ENCODE assay signal across 10 mouse cellular contexts in genomic region chr17:31434825-31435325, GRCm38 (mm10). TPM values are rescaled to one million over a fixed set of nuclear protein-coding genes. Genes with fewer than 3 reads are reported as not detected.
DNase-seq lines count a peak whose midpoint lies in the region; ATAC-seq and TF ChIP-seq lines count a peak whose summit lies in the region.
"Had no signal": no experiment of that assay in that cellular context is flagged by ENCODE, and none has a peak within 500 bp of the region (broad histone marks: within the 10 kb centered on the region; RNA-seq: fewer than 3 reads in every experiment).

No protein-coding gene starts in this region.

- H3K36me3 ChIP-seq in kidney, postnatal 0 days (ENCODE audit: insufficient read depth, low read length) = 0 out of 2 replicates have a peak, but pooled peaks cover under 1% of the 10 kb centered on the region
- peaks cover 7% of the 10 kb centered on the region for H3K36me3 ChIP-seq in embryonic facial prominence, embryonic 12.5 days
- H3K36me3 ChIP-seq in intestine, embryonic 16.5 days (ENCODE audit: control insufficient read depth, insufficient read depth, low read length) = peaks cover 6% of the 10 kb centered on the region; the same call in 1 of the 2 replicates
- H3K36me3 ChIP-seq in small intestine, adult 2 months (ENCODE audit: control insufficient read depth, insufficient read depth, low read length) = peaks cover 11% of the 10 kb centered on the region; the same call in 1 of the 2 replicates

- H3K4me1 ChIP-seq in kidney, postnatal 0 days (replicated peaks; ENCODE audit: insufficient read depth, low read length) = peaks cover 33% of the 10 kb centered on the region
- H3K4me1 ChIP-seq in embryonic facial prominence, embryonic 12.5 days = peaks cover 21% of the 10 kb centered on the region
- peaks cover 36% of the 10 kb centered on the region for H3K4me1 ChIP-seq in intestine, embryonic 16.5 days (ENCODE audit: control insufficient read depth, insufficient read depth, low read length)
- H3K4me1 ChIP-seq in small intestine, adult 2 months (ENCODE audit: control insufficient read depth, insufficient read depth, insufficient read length, low read length) = peaks cover 27% of the 10 kb centered on the region

- no peak for ATAC-seq in kidney, postnatal 0 days (replicated peaks; ENCODE audit: low FRiP score, low read depth)
- no peak for ATAC-seq in embryonic facial prominence, embryonic 12.5 days (ENCODE audit: insufficient number of reproducible peaks, insufficient read depth, low FRiP score, low TSS enrichment)
- no peak for ATAC-seq in intestine, embryonic 16.5 days
- ATAC-seq: inflammation-experienced regulatory T-cells, adult 6 months had no signal

- 0 out of 2 replicates have a peak overlapping the region, but pooled peaks have one; percentile 25 for H3K4me3 ChIP-seq in kidney, postnatal 0 days (replicated peaks; ENCODE audit: low read depth, low read length)
- no peak overlapping the region for H3K4me3 ChIP-seq in embryonic facial prominence, embryonic 12.5 days
- peak overlapping the region; percentile 47 for H3K4me3 ChIP-seq in intestine, embryonic 16.5 days (ENCODE audit: low read length)
- H3K4me3 ChIP-seq in small intestine, adult 2 months (ENCODE audit: low read depth, low read length) = peak overlapping the region; percentile 77

- TF ChIP-seq CTCF in kidney, postnatal 0 days (IDR thresholded peaks at IDR 0.05; ENCODE audit: low read depth) = no peak
- TF ChIP-seq CTCF in small intestine, adult 2 months (IDR thresholded peaks at IDR 0.05; ENCODE audit: extremely low read depth, insufficient read length, insufficient replicate concordance, low read depth, low read length) = no peak

- TF ChIP-seq POLR2A in small intestine, adult 2 months (IDR thresholded peaks at IDR 0.05; ENCODE audit: low read depth, low read length) = no peak

- DNase-seq in kidney, postnatal 0 days (ENCODE audit: low spot score) = peak; percentile 46
- DNase-seq in kidney, postnatal 25 days = no peak
- DNase-seq in cerebellum, adult 9-11 months = no peak
- no peak for DNase-seq in ovary, postnatal 36 days (ENCODE audit: low spot score)
- DNase-seq in spleen, postnatal 10 days (ENCODE audit: low spot score in 2 of 2) = no peak
- DNase-seq: cerebellum, adult 9-10 months had no signal

- H3K9me3 ChIP-seq in kidney, postnatal 0 days (replicated peaks; ENCODE audit: low read length) = no peaks in the 10 kb centered on the region
- no peaks in the 10 kb centered on the region for H3K9me3 ChIP-seq in embryonic facial prominence, embryonic 12.5 days
- no peaks in the 10 kb centered on the region for H3K9me3 ChIP-seq in intestine, embryonic 16.5 days (ENCODE audit: control insufficient read depth, low read length)

- peak overlapping the region; percentile 15; the same call in 1 of the 2 replicates for H3K9ac ChIP-seq in kidney, postnatal 0 days (ENCODE audit: low read depth, low read length)
- H3K9ac ChIP-seq in embryonic facial prominence, embryonic 12.5 days = no peak overlapping the region; the same call in 1 of the 2 replicates
- peak overlapping the region; percentile 71 for H3K9ac ChIP-seq in intestine, embryonic 16.5 days (ENCODE audit: low read depth, low read length)

- no peaks in the 10 kb centered on the region for H3K27me3 ChIP-seq in kidney, postnatal 0 days (ENCODE audit: insufficient read depth, low read length)
- no peaks in the 10 kb centered on the region for H3K27me3 ChIP-seq in embryonic facial prominence, embryonic 12.5 days
- H3K27me3 ChIP-seq in intestine, embryonic 16.5 days (replicated peaks; ENCODE audit: control insufficient read depth, insufficient read depth, low read length) = no peaks in the 10 kb centered on the region
- no peaks in the 10 kb centered on the region for H3K27me3 ChIP-seq in small intestine, adult 2 months (ENCODE audit: control insufficient read depth, insufficient read depth, low read length)

- peak overlapping the region; percentile 81 for H3K27ac ChIP-seq in kidney, postnatal 0 days
- H3K27ac ChIP-seq in embryonic facial prominence, embryonic 12.5 days = peak overlapping the region; percentile 41; the same call in 1 of the 2 replicates
- peak overlapping the region; percentile 90 for H3K27ac ChIP-seq in intestine, embryonic 16.5 days (ENCODE audit: low read length)
- H3K27ac ChIP-seq in small intestine, adult 2 months (ENCODE audit: insufficient read depth, low read depth, low read length) = peak overlapping the region; percentile 95

- WGBS in kidney, postnatal 0 days = 11% methylated on average over 8 of the region's 8 CpGs
- WGBS in embryonic facial prominence, embryonic 12.5 days = 9% methylated on average over 8 of the region's 8 CpGs
- WGBS in intestine, embryonic 16.5 days = 11% methylated on average over 8 of the region's 8 CpGs
- 40% methylated on average over 8 of the region's 8 CpGs for WGBS in small intestine, adult 2 months

- peak overlapping the region; percentile 64 for H3K4me2 ChIP-seq in kidney, postnatal 0 days (ENCODE audit: low read length)
- H3K4me2 ChIP-seq in embryonic facial prominence, embryonic 12.5 days (replicated peaks) = 0 out of 2 replicates have a peak overlapping the region, but pooled peaks have one; percentile 15
- H3K4me2 ChIP-seq in intestine, embryonic 16.5 days (ENCODE audit: low read depth, low read length) = peak overlapping the region; percentile 65

RNA-seq across cellular contexts. Expression of gene Pde9a, which starts 48.9 kb away (rescaled TPM):
- polyA plus RNA-seq in kidney, postnatal 0 days (2015; fragmentation: Nextera tagmentation; extraction: Ambion mirVana) = 31.9 and 36.8 TPM in 2 replicates
- 25.5 and 29.4 TPM in 2 replicates for polyA plus RNA-seq in embryonic facial prominence, embryonic 12.5 days (2016; fragmentation: Nextera tagmentation; extraction: Ambion mirVana)
- 62.5 and 65.2 TPM in 2 replicates for polyA plus RNA-seq in intestine, embryonic 16.5 days (2015; fragmentation: Nextera tagmentation; extraction: Ambion mirVana)
- 112 and 394 TPM in 2 replicates for polyA plus RNA-seq in small intestine, adult 2 months (2012; rRNA removed)
- polyA plus RNA-seq: inflammation-experienced regulatory T-cells, adult 6 months had no signal

Comparison
In these comparisons a context has a peak if more than half of its experiments do, and no peak if none do; other contexts are left out.
1. H3K27ac ChIP-seq: peak in every context shown above with its lines; median percentile 95 in small intestine, adult 2 months; 90 in intestine, embryonic 16.5 days; 81 in kidney, postnatal 0 days; 41 in embryonic facial prominence, embryonic 12.5 days.
2. H3K4me2 ChIP-seq: peak in every context shown above with its lines; median percentile 65 in intestine, embryonic 16.5 days; 64 in kidney, postnatal 0 days; 15 in embryonic facial prominence, embryonic 12.5 days.